In genomic region chr9:62510530-62510936, GRCm38 (mm10) we compare ENCODE assay signal across 10 mouse cellular contexts. TPM values are rescaled to one million over a fixed set of nuclear protein-coding genes. Genes with fewer than 3 reads are reported as not detected.
DNase-seq lines count a peak whose midpoint lies in the region; ATAC-seq and TF ChIP-seq lines count a peak whose summit lies in the region.
"Had no signal": no experiment of that assay in that cellular context is flagged by ENCODE, and none has a peak within 500 bp of the region (broad histone marks: within the 10 kb centered on the region; RNA-seq: fewer than 3 reads in every experiment).

No protein-coding gene starts in this region.

- H3K27me3 ChIP-seq in heart, adult 2 months (ENCODE audit: control insufficient read depth, insufficient read depth, low read length) = no peaks in the 10 kb centered on the region
- H3K27me3 ChIP-seq: stomach, embryonic 15.5 days had no signal

- H3K79me2 ChIP-seq in heart, adult 2 months (replicated peaks; ENCODE audit: control insufficient read depth, insufficient read depth, low read length) = no peaks in the 10 kb centered on the region

- 63% methylated on average over 4 of the region's 4 CpGs for WGBS in heart, adult 2 months

- TF ChIP-seq CTCF in heart, adult 2 months (IDR thresholded peaks at IDR 0.05) = no peak

- intact Hi-C loops in heart, adult 2 months (cut with DNase I) = no loop called here

- no peak overlapping the region for H3K9ac ChIP-seq in heart, adult 2 months (ENCODE audit: low read depth, low read length)
- H3K9ac ChIP-seq: stomach, embryonic 15.5 days had no signal

- H3K4me3 ChIP-seq in heart, adult 2 months = no peak overlapping the region
- H3K4me3 ChIP-seq: stomach, embryonic 15.5 days had no signal

- no peak for TF ChIP-seq EP300 in heart, adult 2 months (IDR thresholded peaks at IDR 0.05; ENCODE audit: insufficient read depth, low read depth, low read length)

- H3K27ac ChIP-seq in heart, adult 2 months = no peak overlapping the region
- H3K27ac ChIP-seq: stomach, embryonic 15.5 days had no signal

- H3K4me1 ChIP-seq in heart, adult 2 months (ENCODE audit: control insufficient read depth, insufficient read depth, low read length) = peaks cover 26% of the 10 kb centered on the region

- peak; percentile 65 for ATAC-seq in granulocyte monocyte progenitor cell, adult 5-6 weeks (replicated peaks; ENCODE audit: poor library complexity, severe bottlenecking)
- ATAC-seq in megakaryocyte progenitor cell, adult 5-6 weeks (replicated peaks; ENCODE audit: poor library complexity) = peak; percentile 87

- no peak for TF ChIP-seq POLR2A in heart, adult 2 months (IDR thresholded peaks at IDR 0.05; ENCODE audit: insufficient read depth, low read depth, low read length)

- H3K36me3 ChIP-seq in heart, adult 2 months (ENCODE audit: control insufficient read depth, insufficient read depth, low read length) = no peaks in the 10 kb centered on the region
- H3K36me3 ChIP-seq: G1E; stomach, embryonic 15.5 days had no signal

- DNase-seq in heart, adult 11 months = peak; percentile 95
- no peak for DNase-seq in heart, adult 2 months
- DNase-seq in NIH3T3 (ENCODE audit: low read depth) = peak; percentile 8
- DNase-seq in thymus, postnatal 36 days = peak; percentile 41 to 62
- DNase-seq in cerebellum, postnatal 14 days = no peak
- DNase-seq in adrenal gland, postnatal 14 days = no peak

RNA-seq across cellular contexts. Expression of gene Coro2b, which starts 26.3 kb away (rescaled TPM):
- 10 to 100 TPM; 10.1 to 11.6 TPM for total RNA-seq in heart, adult 2 months (2021)
- 16.4 and 17.2 TPM in 2 replicates for polyA plus RNA-seq in heart, adult 2 months (2012; rRNA removed)
- total RNA-seq in granulocyte monocyte progenitor cell, adult 5-6 weeks (2014; fragmentation: Nextera tagmentation) = 2.0 TPM in 1 of 2 replicates, not detected in the other
- not detected in 2 replicates for total RNA-seq in granulocyte monocyte progenitor cell, adult 5-6 weeks (2017)
- total RNA-seq in megakaryocyte progenitor cell, adult 5-6 weeks (2015) = 0.10 and 0.30 TPM in 2 replicates
- not detected in 2 replicates for total RNA-seq in megakaryocyte progenitor cell, adult 5-6 weeks (2017)
- 15.9 and 20.6 TPM in 2 replicates for total RNA-seq in adrenal gland, postnatal 14 days (2021)
- polyA plus RNA-seq: G1E had no signal

Comparison
In these comparisons a context has a peak if more than half of its experiments do, and no peak if none do; other contexts are left out.
1. DNase-seq: peak in heart, adult 11 months (single experiment), NIH3T3 (single experiment) and thymus, postnatal 36 days (2 of 2); none in heart, adult 2 months (0 of 2), cerebellum, postnatal 14 days (0 of 2) and adrenal gland, postnatal 14 days (single experiment).